Mouse (Mus musculus) CD4-positive, CD25-positive, alpha-beta regulatory T cell, adult 4 months (primary cell): ENCODE data around the gene Chst12. TPM values are rescaled to one million over a fixed set of nuclear protein-coding genes. Genes with fewer than 3 reads are reported as not detected.

Experiments used
- ATAC-seq: one replicate; pipeline ENCODE4 v1.8.0; 2017
- polyA plus RNA-seq, 2 experiments: library from polyadenylated mRNA; unstranded; fragments of 100-300 nt; shearing (Covaris generic); gene quantifications; one replicate each; pipeline ENCODE4 v1.2.1; 2017

The Chst12 gene
- polyA plus RNA-seq, 2 experiments from 2014 or later: 31.8 to 44.3 TPM

DNA sequence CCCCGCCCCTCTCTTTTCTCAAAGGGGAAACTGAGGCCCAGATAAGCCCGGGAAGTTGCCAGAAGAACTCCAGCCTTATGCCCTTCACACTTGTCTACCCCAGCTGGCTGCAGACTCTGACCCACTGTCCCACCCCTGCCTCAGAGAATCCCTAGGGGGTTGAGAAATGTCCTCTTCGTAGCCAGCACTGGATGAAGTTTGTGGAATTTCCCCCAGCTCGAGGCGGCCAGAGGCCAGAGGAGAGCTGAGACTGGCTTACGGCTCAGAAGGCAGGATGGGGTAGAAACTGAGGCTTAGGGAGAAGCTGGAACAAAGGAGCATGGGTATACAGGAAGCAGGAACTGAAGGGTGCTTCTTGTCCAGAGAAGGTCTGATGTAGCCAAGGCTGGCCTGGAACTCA lies 67.3 kb downstream of the Chst12 start:
- ATAC-seq: no peak

Other genes starting within 250 kb of the Chst12 start
- 10 to 100 TPM; 28.2 to 40.3 TPM for gene Mad1l1, start 184.0 kb upstream of the Chst12 start, polyA plus RNA-seq
- gene Nudt1, start 183.9 kb upstream of the Chst12 start, polyA plus RNA-seq: 10 to 100 TPM; 14.8 to 28.6 TPM
- 10 to 100 TPM; 10.6 to 14.9 TPM for gene Mrm2, start 173.7 kb upstream of the Chst12 start, polyA plus RNA-seq
- gene Snx8, start 116.3 kb upstream of the Chst12 start, polyA plus RNA-seq: 1 to 10 TPM in 1 of 2 experiments, under 1 TPM in 1; 0.30 to 6.1 TPM
- 10 to 100 TPM; 17.8 to 25.9 TPM for gene Eif3b, start 86.2 kb upstream of the Chst12 start, polyA plus RNA-seq
- not detected for gene Gm4869, start 59.9 kb upstream of the Chst12 start, polyA plus RNA-seq
- 1 to 10 TPM; 1.5 to 3.8 TPM for gene Grifin, start 59.5 kb downstream of the Chst12 start, polyA plus RNA-seq
- gene Lfng, start 101.8 kb downstream of the Chst12 start, polyA plus RNA-seq: 10 to 100 TPM; 24.2 to 26.2 TPM
- 1 to 10 TPM; 4.9 to 6.7 TPM for gene Ttyh3, start 143.5 kb downstream of the Chst12 start, polyA plus RNA-seq
- 10 to 100 TPM; 22.2 to 34.3 TPM for gene Iqce, start 196.8 kb downstream of the Chst12 start, polyA plus RNA-seq
- 10 to 100 TPM; 15.4 to 33.1 TPM for gene Brat1, start 199.5 kb downstream of the Chst12 start, polyA plus RNA-seq
- under 1 TPM; 0.33 to 0.50 TPM for gene Amz1, start 218.6 kb downstream of the Chst12 start, polyA plus RNA-seq